Mouse (Mus musculus): Measurements from ENCODE around the gene Slf2. TPM values are rescaled to one million over a fixed set of nuclear protein-coding genes. Genes with fewer than 3 reads are reported as not detected.

Gene Slf2
- total RNA-seq, 2 experiments from 2014 or later, result 38.4 to 52.1 TPM

GRCm38 (mm10) chr19:44977148-44977547 lies 46.2 kb downstream of the Slf2 start:
- no peak for ATAC-seq (replicated peaks; ENCODE audit: low FRiP score, low TSS enrichment, poor library complexity, severe bottlenecking)

GRCm38 (mm10) chr19:44980787-44981186 lies 49.8 kb downstream of the Slf2 start:
- no peak for ATAC-seq (replicated peaks; ENCODE audit: low FRiP score, low TSS enrichment, poor library complexity, severe bottlenecking)

GRCm38 (mm10) chr19:44982477-44983115 lies 51.6 kb downstream of the Slf2 start:
- no peak for ATAC-seq (replicated peaks; ENCODE audit: low FRiP score, low TSS enrichment, poor library complexity, severe bottlenecking)

- ATAC-seq (replicated peaks; ENCODE audit: low FRiP score, low TSS enrichment, poor library complexity, severe bottlenecking), result no peak
Measured at GRCm38 (mm10) chr19:44983366-44983765, 52.4 kb downstream of the Slf2 start.

- ATAC-seq (replicated peaks; ENCODE audit: low FRiP score, low TSS enrichment, poor library complexity, severe bottlenecking), result no peak
Measured at GRCm38 (mm10) chr19:44984420-44984819, 53.5 kb downstream of the Slf2 start.

- ATAC-seq (replicated peaks; ENCODE audit: low FRiP score, low TSS enrichment, poor library complexity, severe bottlenecking), result no peak
Measured at GRCm38 (mm10) chr19:44985159-44985988, 54.4 kb downstream of the Slf2 start.

GRCm38 (mm10) chr19:44987004-44987403 lies 56.1 kb downstream of the Slf2 start:
- no peak for ATAC-seq (replicated peaks; ENCODE audit: low FRiP score, low TSS enrichment, poor library complexity, severe bottlenecking)

- no peak for ATAC-seq (replicated peaks; ENCODE audit: low FRiP score, low TSS enrichment, poor library complexity, severe bottlenecking)
Measured at GRCm38 (mm10) chr19:44987851-44988250, 56.9 kb downstream of the Slf2 start.

- ATAC-seq (replicated peaks; ENCODE audit: low FRiP score, low TSS enrichment, poor library complexity, severe bottlenecking), result no peak
Measured at GRCm38 (mm10) chr19:44988321-44988720, 57.4 kb downstream of the Slf2 start.

- no peak for ATAC-seq (replicated peaks; ENCODE audit: low FRiP score, low TSS enrichment, poor library complexity, severe bottlenecking)
Measured at GRCm38 (mm10) chr19:44988831-44989566, 58.0 kb downstream of the Slf2 start, which contains the start of gene Sema4g. Sema4g (plus strand) TSS chr19:44989101.

- ATAC-seq (replicated peaks; ENCODE audit: low FRiP score, low TSS enrichment, poor library complexity, severe bottlenecking), result no peak
Measured at GRCm38 (mm10) chr19:44989567-44990495, 58.9 kb downstream of the Slf2 start.

- ATAC-seq (replicated peaks; ENCODE audit: low FRiP score, low TSS enrichment, poor library complexity, severe bottlenecking), result no peak
Measured at GRCm38 (mm10) chr19:44991031-44991430, 60.1 kb downstream of the Slf2 start.

- no peak for ATAC-seq (replicated peaks; ENCODE audit: low FRiP score, low TSS enrichment, poor library complexity, severe bottlenecking)
Measured at GRCm38 (mm10) chr19:44992246-44992645, 61.3 kb downstream of the Slf2 start.

- ATAC-seq (replicated peaks; ENCODE audit: low FRiP score, low TSS enrichment, poor library complexity, severe bottlenecking), result no peak
Measured at GRCm38 (mm10) chr19:44992712-44993111, 61.8 kb downstream of the Slf2 start.

- ATAC-seq (replicated peaks; ENCODE audit: low FRiP score, low TSS enrichment, poor library complexity, severe bottlenecking), result no peak
Measured at GRCm38 (mm10) chr19:44997786-44998185, 66.8 kb downstream of the Slf2 start.

- no peak for ATAC-seq (replicated peaks; ENCODE audit: low FRiP score, low TSS enrichment, poor library complexity, severe bottlenecking)
Measured at GRCm38 (mm10) chr19:44999647-45000046, 68.7 kb downstream of the Slf2 start.

- no peak for ATAC-seq (replicated peaks; ENCODE audit: low FRiP score, low TSS enrichment, poor library complexity, severe bottlenecking)
Measured at GRCm38 (mm10) chr19:45002301-45002700, 71.3 kb downstream of the Slf2 start.

- no peak for ATAC-seq (replicated peaks; ENCODE audit: low FRiP score, low TSS enrichment, poor library complexity, severe bottlenecking)
Measured at GRCm38 (mm10) chr19:45003740-45004516, 73.0 kb downstream of the Slf2 start.

All from megakaryocyte-erythroid progenitor cell, adult 5-6 weeks (primary cell).